Mouse (Mus musculus): ENCODE results near the gene Kcnj16. TPM values are rescaled to one million over a fixed set of nuclear protein-coding genes. Genes with fewer than 3 reads are reported as not detected.

Gene Kcnj16
- polyA plus RNA-seq, 1 experiment from 2014 or later: 3.1 TPM

DNA sequence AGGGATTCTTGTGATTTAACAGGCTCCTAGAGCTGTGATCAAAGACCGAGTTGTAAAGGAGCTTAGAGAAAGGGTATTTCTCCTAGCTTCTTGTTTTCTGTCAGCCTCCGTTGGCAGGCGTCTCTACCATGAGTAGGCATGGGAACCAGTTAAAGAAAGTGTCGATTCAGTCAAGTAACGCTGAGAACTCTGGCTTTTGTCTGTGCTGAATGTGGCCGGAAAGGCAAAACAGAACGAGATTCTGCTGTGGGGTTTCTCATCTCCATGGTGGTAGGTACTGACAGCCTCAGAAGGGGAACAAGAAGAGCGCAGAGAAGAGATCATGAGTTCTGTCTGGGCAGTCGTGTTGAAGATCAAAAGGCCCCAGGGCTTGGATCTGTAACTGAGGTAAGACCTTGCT lies 29.4 kb downstream of the Kcnj16 start:
- H3K9me3 ChIP-seq: no peaks in the 10 kb centered on the region
- no peaks in the 10 kb centered on the region for H3K36me3 ChIP-seq
- no peak overlapping the region for H3K9ac ChIP-seq
- H3K4me3 ChIP-seq: 0 out of 2 replicates have a peak overlapping the region, but pooled peaks have one; percentile 1
- H3K27me3 ChIP-seq: no peaks in the 10 kb centered on the region
- no peaks in the 10 kb centered on the region for H3K4me1 ChIP-seq (replicated peaks)
- no peak overlapping the region for H3K4me2 ChIP-seq
- peak; percentile 80 for ATAC-seq (ENCODE audit: low FRiP score, low read depth)
- H3K27ac ChIP-seq (replicated peaks): 0 out of 2 replicates have a peak overlapping the region, but pooled peaks have one; percentile 20
- 40% methylated on average over 9 of the region's 9 CpGs for WGBS

DNA sequence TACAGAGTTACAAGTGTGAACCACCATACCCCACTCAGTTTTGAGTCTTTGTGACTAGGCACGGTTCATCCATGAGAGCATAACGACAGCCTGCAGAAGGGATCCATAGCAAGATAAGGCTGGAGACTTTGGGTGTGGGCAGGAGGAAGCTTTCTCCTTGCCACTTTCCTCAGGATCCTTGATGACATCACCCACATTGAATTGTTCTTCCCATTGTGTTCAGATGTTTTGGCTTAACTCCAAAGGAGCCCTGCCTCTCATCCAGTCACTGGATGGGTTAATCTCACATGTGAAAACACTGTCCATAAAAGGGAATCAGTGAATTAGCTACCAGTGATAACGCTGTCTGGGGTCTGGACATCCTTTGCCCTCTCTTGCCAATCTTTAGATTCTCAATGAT lies 37.3 kb downstream of the Kcnj16 start:
- Histone ChIP-seq H3K36me3 (no peaks in the 10 kb centered on the region), H3K9ac (no peak overlapping the region), H3K4me3 (no peak overlapping the region), H3K27me3 (no peaks in the 10 kb centered on the region), H3K9me3 (no peaks in the 10 kb centered on the region), H3K4me1 (replicated peaks) (no peaks in the 10 kb centered on the region), H3K4me2 (no peak overlapping the region), H3K27ac (replicated peaks) (no peak overlapping the region)
- no peak for ATAC-seq (ENCODE audit: low FRiP score, low read depth)
- 78% methylated on average over 3 of the region's 3 CpGs for WGBS

DNA sequence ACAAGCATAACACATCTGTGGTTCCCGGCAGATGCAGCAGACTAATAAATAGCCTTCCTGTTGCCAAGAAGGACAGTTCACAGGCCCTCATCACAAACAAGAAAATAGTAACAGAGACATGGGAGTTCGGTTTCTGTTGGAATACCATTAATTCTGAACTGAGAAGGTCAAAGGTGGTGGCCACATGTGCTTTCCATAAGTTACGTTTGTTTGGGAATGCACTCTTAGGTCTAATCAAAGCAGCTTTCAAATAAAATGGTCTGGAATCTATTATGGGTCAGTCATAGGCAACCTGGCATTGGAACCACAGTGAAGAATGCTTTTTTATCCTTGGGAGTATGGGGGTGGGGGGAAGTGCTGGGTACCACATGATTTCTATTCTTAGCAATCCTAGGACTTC lies 41.6 kb downstream of the Kcnj16 start:
- H3K4me2 ChIP-seq: no peak overlapping the region
- no peaks in the 10 kb centered on the region for H3K9me3 ChIP-seq
- H3K9ac ChIP-seq: no peak overlapping the region
- 85% methylated on average over 3 of the region's 3 CpGs for WGBS
- no peaks in the 10 kb centered on the region for H3K4me1 ChIP-seq (replicated peaks)
- no peaks in the 10 kb centered on the region for H3K27me3 ChIP-seq
- no peak overlapping the region for H3K27ac ChIP-seq (replicated peaks)
- no peak overlapping the region for H3K4me3 ChIP-seq
- no peak for ATAC-seq (ENCODE audit: low FRiP score, low read depth)
- no peaks in the 10 kb centered on the region for H3K36me3 ChIP-seq

GRCm38 (mm10) chr11:111016206-111016605 lies 48.4 kb downstream of the Kcnj16 start:
- no peaks in the 10 kb centered on the region for H3K4me1 ChIP-seq (replicated peaks)
- no peaks in the 10 kb centered on the region for H3K9me3 ChIP-seq
- H3K27ac ChIP-seq (replicated peaks): no peak overlapping the region
- H3K4me2 ChIP-seq: no peak overlapping the region
- no peak overlapping the region for H3K4me3 ChIP-seq
- H3K9ac ChIP-seq: no peak overlapping the region
- no peaks in the 10 kb centered on the region for H3K27me3 ChIP-seq
- 90% methylated on average over 3 of the region's 3 CpGs for WGBS
- no peak for ATAC-seq (ENCODE audit: low FRiP score, low read depth)
- H3K36me3 ChIP-seq: no peaks in the 10 kb centered on the region

- Histone ChIP-seq H3K4me1 (replicated peaks) (no peaks in the 10 kb centered on the region), H3K9me3 (no peaks in the 10 kb centered on the region), H3K27ac (replicated peaks) (no peak overlapping the region), H3K27me3 (no peaks in the 10 kb centered on the region), H3K9ac (no peak overlapping the region), H3K36me3 (no peaks in the 10 kb centered on the region), H3K4me2 (no peak overlapping the region), H3K4me3 (no peak overlapping the region)
- 15% methylated on average over 2 of the region's 2 CpGs for WGBS
- no peak for ATAC-seq (ENCODE audit: low FRiP score, low read depth)
These were observed 52.4 kb downstream of the Kcnj16 start for GRCm38 (mm10) chr11:111020211-111020610.

GRCm38 (mm10) chr11:111022681-111023281 lies 54.9 kb downstream of the Kcnj16 start:
- 0 out of 2 replicates have a peak overlapping the region, but pooled peaks have one; percentile 15 for H3K27ac ChIP-seq (replicated peaks)
- H3K27me3 ChIP-seq: no peaks in the 10 kb centered on the region
- no peak overlapping the region for H3K4me3 ChIP-seq
- 41% methylated on average over 8 of the region's 8 CpGs for WGBS
- ATAC-seq (ENCODE audit: low FRiP score, low read depth): peak; percentile 73
- H3K9me3 ChIP-seq: no peaks in the 10 kb centered on the region
- H3K9ac ChIP-seq: no peak overlapping the region
- no peak overlapping the region for H3K4me2 ChIP-seq
- H3K36me3 ChIP-seq: no peaks in the 10 kb centered on the region
- no peaks in the 10 kb centered on the region for H3K4me1 ChIP-seq (replicated peaks)

- H3K27ac ChIP-seq (replicated peaks): no peak overlapping the region
- no peaks in the 10 kb centered on the region for H3K4me1 ChIP-seq (replicated peaks)
- H3K4me2 ChIP-seq: no peak overlapping the region
- 47% methylated on average over 5 of the region's 5 CpGs for WGBS
- H3K9me3 ChIP-seq: no peaks in the 10 kb centered on the region
- H3K36me3 ChIP-seq: no peaks in the 10 kb centered on the region
- ATAC-seq (ENCODE audit: low FRiP score, low read depth): no peak
- H3K9ac ChIP-seq: no peak overlapping the region
- H3K4me3 ChIP-seq: no peak overlapping the region
- H3K27me3 ChIP-seq: no peaks in the 10 kb centered on the region
These were observed 74.3 kb downstream of the Kcnj16 start for GRCm38 (mm10) chr11:111042175-111042574.

DNA sequence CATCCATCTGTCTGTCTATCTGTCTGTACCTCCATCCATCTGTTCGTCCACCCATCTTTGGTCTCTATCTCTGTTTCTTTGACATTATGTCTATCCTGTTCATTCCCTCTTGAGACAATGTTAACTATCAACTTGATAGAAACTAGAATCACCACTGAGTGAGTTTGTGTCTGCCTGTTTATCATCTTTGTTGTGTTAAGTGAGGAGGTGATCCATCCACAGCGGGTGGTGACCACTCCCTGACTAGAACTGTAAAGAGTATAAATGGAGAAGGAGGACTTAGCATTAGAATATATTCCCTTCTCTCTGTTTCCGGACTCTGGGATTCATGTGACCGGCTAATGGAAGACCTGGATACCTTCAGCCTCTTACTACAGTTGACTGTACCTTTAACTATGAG lies 75.5 kb downstream of the Kcnj16 start:
- Histone ChIP-seq H3K4me3 (no peak overlapping the region), H3K4me1 (replicated peaks) (no peaks in the 10 kb centered on the region), H3K36me3 (no peaks in the 10 kb centered on the region), H3K27me3 (no peaks in the 10 kb centered on the region), H3K9me3 (no peaks in the 10 kb centered on the region), H3K27ac (replicated peaks) (no peak overlapping the region), H3K9ac (no peak overlapping the region), H3K4me2 (no peak overlapping the region)
- no peak for ATAC-seq (ENCODE audit: low FRiP score, low read depth)
- 80% methylated on average over 4 of the region's 4 CpGs for WGBS

DNA sequence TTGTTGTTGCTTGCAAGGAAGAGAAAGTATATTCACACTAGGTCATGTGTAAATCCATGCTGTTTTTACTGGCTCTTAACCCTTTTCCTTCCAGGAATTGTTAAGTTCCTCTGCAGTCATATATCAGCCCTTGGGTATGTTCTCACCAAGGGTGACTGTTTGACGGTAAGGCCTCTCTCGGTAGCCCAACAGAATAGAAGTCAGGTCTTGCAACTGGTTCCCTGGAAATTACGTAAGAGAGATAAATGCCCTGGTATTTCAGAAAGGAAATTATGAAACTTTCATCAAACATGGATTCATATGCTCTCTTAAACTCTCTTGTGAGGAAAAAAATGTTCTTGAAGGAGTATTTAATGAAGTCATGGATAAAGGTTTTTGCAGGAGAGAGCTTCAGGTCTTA lies 86.4 kb downstream of the Kcnj16 start:
- no peak for ATAC-seq (ENCODE audit: low FRiP score, low read depth)
- no peaks in the 10 kb centered on the region for H3K4me1 ChIP-seq (replicated peaks)
- no peak overlapping the region for H3K9ac ChIP-seq
- H3K4me3 ChIP-seq: no peak overlapping the region
- no peak overlapping the region for H3K27ac ChIP-seq (replicated peaks)
- WGBS: 87% methylated on average over 3 of the region's 3 CpGs
- H3K4me2 ChIP-seq: no peak overlapping the region
- no peaks in the 10 kb centered on the region for H3K9me3 ChIP-seq
- H3K36me3 ChIP-seq: no peaks in the 10 kb centered on the region
- H3K27me3 ChIP-seq: no peaks in the 10 kb centered on the region

GRCm38 (mm10) chr11:111054854-111055822 lies 87.3 kb downstream of the Kcnj16 start:
- 91% methylated on average over 8 of the region's 8 CpGs for WGBS
- no peak overlapping the region for H3K4me3 ChIP-seq
- H3K4me1 ChIP-seq (replicated peaks): no peaks in the 10 kb centered on the region
- no peak overlapping the region for H3K4me2 ChIP-seq
- no peak overlapping the region for H3K9ac ChIP-seq
- no peaks in the 10 kb centered on the region for H3K27me3 ChIP-seq
- H3K36me3 ChIP-seq: no peaks in the 10 kb centered on the region
- H3K27ac ChIP-seq (replicated peaks): no peak overlapping the region
- no peak for ATAC-seq (ENCODE audit: low FRiP score, low read depth)
- no peaks in the 10 kb centered on the region for H3K9me3 ChIP-seq

GRCm38 (mm10) chr11:111056030-111056429 lies 88.2 kb downstream of the Kcnj16 start:
- WGBS: 71% methylated on average over 13 of the region's 13 CpGs
- H3K4me1 ChIP-seq (replicated peaks): no peaks in the 10 kb centered on the region
- H3K9ac ChIP-seq: no peak overlapping the region
- no peaks in the 10 kb centered on the region for H3K36me3 ChIP-seq
- no peaks in the 10 kb centered on the region for H3K27me3 ChIP-seq
- no peak overlapping the region for H3K27ac ChIP-seq (replicated peaks)
- no peak overlapping the region for H3K4me2 ChIP-seq
- ATAC-seq (ENCODE audit: low FRiP score, low read depth): no peak
- no peak overlapping the region for H3K4me3 ChIP-seq
- no peaks in the 10 kb centered on the region for H3K9me3 ChIP-seq

DNA sequence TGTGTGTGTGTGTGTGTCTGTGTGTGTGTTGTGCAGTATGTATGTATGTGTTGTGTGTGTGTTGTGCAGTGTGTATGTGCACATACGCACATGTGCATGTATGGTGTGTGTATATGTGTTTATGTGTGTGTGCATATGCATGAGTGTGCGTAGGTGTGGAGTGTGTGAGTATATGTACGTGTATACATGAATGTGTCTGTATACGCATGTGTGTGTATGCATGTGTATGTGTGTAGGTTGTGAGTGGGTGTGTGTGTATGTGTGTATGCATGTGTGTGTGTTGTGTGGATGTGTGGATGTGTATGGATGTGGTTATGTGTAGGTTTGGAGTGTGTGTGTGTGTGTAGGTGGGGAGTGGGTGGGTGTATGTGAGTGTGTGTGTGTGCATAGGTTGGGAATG lies 89.6 kb downstream of the Kcnj16 start:
- H3K27me3 ChIP-seq: no peaks in the 10 kb centered on the region
- no peak overlapping the region for H3K27ac ChIP-seq (replicated peaks)
- H3K36me3 ChIP-seq: no peaks in the 10 kb centered on the region
- ATAC-seq (ENCODE audit: low FRiP score, low read depth): no peak
- no peaks in the 10 kb centered on the region for H3K4me1 ChIP-seq (replicated peaks)
- no peak overlapping the region for H3K4me3 ChIP-seq
- no peak overlapping the region for H3K9ac ChIP-seq
- no peak overlapping the region for H3K4me2 ChIP-seq
- no peaks in the 10 kb centered on the region for H3K9me3 ChIP-seq
- WGBS: 94% methylated on average over 4 of the region's 4 CpGs

All from hindbrain, embryonic 15.5 days (tissue).